Mouse (Mus musculus) gastrocnemius, adult 8-10 months (tissue): ENCODE measurements around the gene Wtip. TPM values are rescaled to one million over a fixed set of nuclear protein-coding genes. Genes with fewer than 3 reads are reported as not detected.
"Not testable (repeated sequence)": the region's sequence is repeated elsewhere in the genome, so short reads cannot be mapped to it uniquely, and the experiment has no call there.

Experiments used
- DNase-seq, 2 experiments: peaks; one replicate each; pipeline ENCODE4 v3.0.0; 2022; ENCODE audit warnings: low spot score in 2 of 2
- total RNA-seq, 4 experiments: library from RNA; stranded (reverse); gene quantifications; 2 replicates each; pipeline ENCODE4 v1.2.4; 2022

Wtip gene
- total RNA-seq: 1 to 10 TPM; 2.4 to 4.5 (median 2.4) TPM

- DNase-seq: peak; percentile 50 to 67
Observed at GRCm38 (mm10) chr7:34133117-34133762, at the start of gene Wtip. Wtip (minus strand) TSS chr7:34133268.

- not testable (repeated sequence) for DNase-seq
Observed at GRCm38 (mm10) chr7:34176241-34176640, 43.2 kb upstream of the Wtip start.

GRCm38 (mm10) chr7:34172251-34172650, 39.2 kb upstream of the Wtip start:
- no peak for DNase-seq

- no peak for DNase-seq
Observed at GRCm38 (mm10) chr7:34169454-34169853, 36.4 kb upstream of the Wtip start, which contains the start of gene Uba2. Uba2 (minus strand) TSS chr7:34169599.

GRCm38 (mm10) chr7:34168470-34169251, 35.6 kb upstream of the Wtip start:
- DNase-seq: peak; percentile 88 to 89

- peak; percentile 41 to 68 for DNase-seq
Observed at GRCm38 (mm10) chr7:34167766-34168469, 34.9 kb upstream of the Wtip start.

GRCm38 (mm10) chr7:34166850-34167249, 33.8 kb upstream of the Wtip start:
- DNase-seq: no peak

- DNase-seq: no peak
Observed at GRCm38 (mm10) chr7:34165999-34166398, 32.9 kb upstream of the Wtip start.

- DNase-seq: no peak
Observed at GRCm38 (mm10) chr7:34164671-34165070, 31.6 kb upstream of the Wtip start.

GRCm38 (mm10) chr7:34159167-34159566, 26.1 kb upstream of the Wtip start:
- no peak for DNase-seq

GRCm38 (mm10) chr7:34157994-34158393, 24.9 kb upstream of the Wtip start:
- no peak for DNase-seq

GRCm38 (mm10) chr7:34147193-34147592, 14.1 kb upstream of the Wtip start:
- DNase-seq: no peak

- DNase-seq: no peak
Observed at GRCm38 (mm10) chr7:34141123-34141522, 8.1 kb upstream of the Wtip start.

GRCm38 (mm10) chr7:34139493-34139892, 6.4 kb upstream of the Wtip start:
- no peak for DNase-seq

GRCm38 (mm10) chr7:34134336-34134735, 1.3 kb upstream of the Wtip start:
- no peak for DNase-seq

GRCm38 (mm10) chr7:34132355-34133079, 551 bp downstream of the Wtip start:
- DNase-seq: no peak

- DNase-seq: no peak
Observed at GRCm38 (mm10) chr7:34131959-34132354, 1.1 kb downstream of the Wtip start.

- no peak for DNase-seq
Observed at GRCm38 (mm10) chr7:34131118-34131517, 1.9 kb downstream of the Wtip start.

GRCm38 (mm10) chr7:34126291-34126690, 6.8 kb downstream of the Wtip start:
- no peak for DNase-seq

GRCm38 (mm10) chr7:34125346-34125745, 7.7 kb downstream of the Wtip start:
- DNase-seq: no peak

GRCm38 (mm10) chr7:34122987-34123720, 9.9 kb downstream of the Wtip start:
- no peak for DNase-seq
